Mouse (Mus musculus) MEL (cell line): Measurements from ENCODE around the gene Prmt1. TPM values are rescaled to one million over a fixed set of nuclear protein-coding genes. Genes with fewer than 3 reads are reported as not detected.

ENCODE experiments used
- DNase-seq: peaks from one replicate; pipeline ENCODE4 v3.0.0; 2011; ENCODE audit warnings: low read depth, low spot score
- H3K27ac ChIP-seq: 2 replicates; pipeline ENCODE4 v1.5.1; 2012; ENCODE audit warnings: low read depth, mild to moderate bottlenecking, control low read depth, low read length, moderate library complexity; ENCODE audit not compliant: control insufficient read depth
- H3K27me3 ChIP-seq, 2 experiments: fragments of 150-350 bp in 1 of 2; sonication (generic) in 1 of 2; 2 replicates each; pipeline ENCODE4 v1.6.1; 2012; ENCODE audit warnings: low read length in 2 of 2, mild to moderate bottlenecking in 2 of 2, improper control_type of control experiment in 1 of 2, moderate library complexity in 1 of 2; ENCODE audit not compliant: insufficient read depth in 2 of 2, control insufficient read depth in 1 of 2
- H3K36me3 ChIP-seq, 2 experiments: 2 replicates each; pipeline ENCODE4 v1.6.1; 2012 to 2014; ENCODE audit warnings: low read length in 2 of 2, improper control_type of control experiment in 1 of 2, inconsistent platforms in 1 of 2, mild to moderate bottlenecking in 1 of 2; ENCODE audit not compliant: insufficient read depth in 2 of 2, control insufficient read depth in 1 of 2
- H3K4me1 ChIP-seq, 2 experiments: fragments of 150-350 bp in 1 of 2; sonication (generic) in 1 of 2; 2 replicates each; pipeline ENCODE4 v1.6.1; 2012; ENCODE audit warnings: low read length in 2 of 2, improper control_type of control experiment in 1 of 2, mild to moderate bottlenecking in 1 of 2; ENCODE audit not compliant: insufficient read depth in 2 of 2, control insufficient read depth in 1 of 2
- H3K4me3 ChIP-seq, 2 experiments: fragments of 150-350 bp in 1 of 2; sonication (generic) in 1 of 2; 2 replicates each; pipeline ENCODE4 v1.5.1; 2012; ENCODE audit warnings: low read depth in 2 of 2, low read length in 2 of 2, mild to moderate bottlenecking in 2 of 2, moderate library complexity in 2 of 2, control low read depth in 1 of 2, improper control_type of control experiment in 1 of 2; ENCODE audit not compliant: control insufficient read depth in 1 of 2, insufficient read depth in 1 of 2
- H3K79me2 ChIP-seq: 2 replicates; pipeline ENCODE4 v1.6.1; 2012; ENCODE audit warnings: mild to moderate bottlenecking, low read length, moderate library complexity; ENCODE audit not compliant: control insufficient read depth, poor library complexity, insufficient read depth
- H3K9ac ChIP-seq: 2 replicates; pipeline ENCODE4 v1.6.1; 2012; ENCODE audit warnings: low read depth, mild to moderate bottlenecking, control low read depth, low read length, moderate library complexity; ENCODE audit not compliant: control insufficient read depth, poor library complexity, severe bottlenecking
- H3K9me3 ChIP-seq: fragments of 150-350 bp; sonication (generic); replicated peaks from 2 replicates; pipeline ENCODE4 v1.6.1; 2012; ENCODE audit warnings: mild to moderate bottlenecking, low read length, improper control_type of control experiment, moderate library complexity; ENCODE audit not compliant: insufficient read depth
- CHD2 ChIP-seq: IDR thresholded peaks from 2 replicates; pipeline ENCODE4 v1.6.1; 2011; ENCODE audit warnings: low read length, improper control_type of control experiment
- ETS1 ChIP-seq: IDR thresholded peaks from 2 replicates; pipeline ENCODE4 v1.6.1; 2012; ENCODE audit warnings: low read depth, mild to moderate bottlenecking, inconsistent platforms, low read length, improper control_type of control experiment, moderate library complexity
- GATA1 ChIP-seq: IDR thresholded peaks from 2 replicates; pipeline ENCODE4 v1.6.1; 2011; ENCODE audit warnings: low read depth, low read length, improper control_type of control experiment
- KAT2A ChIP-seq: conservative IDR thresholded peaks from 2 replicates; pipeline ENCODE4 v1.6.1; 2012; ENCODE audit warnings: low read depth, low read length, improper control_type of control experiment, inconsistent platforms
- MAX ChIP-seq: IDR thresholded peaks from 2 replicates; pipeline ENCODE4 v1.6.1; 2011; ENCODE audit warnings: low read length, improper control_type of control experiment
- MAZ ChIP-seq: IDR thresholded peaks from 2 replicates; pipeline ENCODE4 v1.6.1; 2012; ENCODE audit warnings: low read depth, mild to moderate bottlenecking, inconsistent platforms, low read length, improper control_type of control experiment
- NELFE ChIP-seq: IDR thresholded peaks from 2 replicates; pipeline ENCODE4 v1.6.1; 2011; ENCODE audit warnings: low read depth, low read length, improper control_type of control experiment
- NRF1 ChIP-seq: IDR thresholded peaks from 2 replicates; pipeline ENCODE4 v1.6.1; 2014; ENCODE audit warnings: low read depth, mild to moderate bottlenecking, inconsistent platforms, low read length, improper control_type of control experiment, moderate library complexity; ENCODE audit not compliant: poor library complexity, insufficient read depth, severe bottlenecking
- POLR2A ChIP-seq, 2 experiments: IDR thresholded peaks; 2 replicates each; pipeline ENCODE4 v1.6.1; 2011 to 2012; ENCODE audit warnings: low read length in 2 of 2, mild to moderate bottlenecking in 2 of 2, control low read depth in 1 of 2, improper control_type of control experiment in 1 of 2, low read depth in 1 of 2, moderate library complexity in 1 of 2; ENCODE audit not compliant: control insufficient read depth in 1 of 2, insufficient read depth in 1 of 2, poor library complexity in 1 of 2
- RCOR1 ChIP-seq: IDR thresholded peaks from 2 replicates; pipeline ENCODE4 v1.6.1; 2012; ENCODE audit warnings: low read depth, mild to moderate bottlenecking, inconsistent platforms, low read length, improper control_type of control experiment
- TBP ChIP-seq: IDR thresholded peaks from 2 replicates; pipeline ENCODE4 v1.8.0; 2011; ENCODE audit warnings: low read depth, low read length, improper control_type of control experiment
- USF2 ChIP-seq, 2 experiments: IDR thresholded peaks; 2 replicates each; pipeline ENCODE4 v1.6.1; 2011 to 2012; ENCODE audit warnings: improper control_type of control experiment in 2 of 2, low read length in 2 of 2, borderline replicate concordance in 1 of 2, inconsistent platforms in 1 of 2, low read depth in 1 of 2, mild to moderate bottlenecking in 1 of 2; ENCODE audit not compliant: insufficient read depth in 1 of 2
- polyA plus RNA-seq, 2 experiments: library from polyadenylated mRNA; stranded (reverse) in 1 of 2; unstranded in 1 of 2; fragments of >175 nt in 1 of 2; fragments of >200 nt in 1 of 2; gene quantifications; 2 replicates each; pipeline versions ENCODE4 v1.2.1 to v1.2.4; 2012; ENCODE audit warnings: low replicate concordance in 2 of 2, low read depth in 1 of 2; ENCODE audit not compliant: insufficient read length in 2 of 2, insufficient read depth in 1 of 2, missing spikeins in 1 of 2
- total RNA-seq: library from RNA; depleted of rRNA; stranded (reverse); fragments of 300-350 nt; gene quantifications from 2 replicates; pipeline ENCODE4 v1.2.3, GENCODE M21; 2012

Gene Prmt1
- total and polyA plus RNA-seq, 3 experiments: 254 to 715 (median 317) TPM

GRCm38 (mm10) chr7:44952611-44953306, 33.6 kb downstream of the Prmt1 start:
- H3K79me2 ChIP-seq: no peaks in the 10 kb centered on the region
- TF ChIP-seq KAT2A: no peak
- peak; percentile 94 for TF ChIP-seq TBP
- TF ChIP-seq RCOR1: peak; percentile 40; the same call in 1 of the 2 replicates
- TF ChIP-seq NRF1: peak; percentile 62
- no peak for TF ChIP-seq MAZ
- TF ChIP-seq USF2 (IDR thresholded peaks at IDR 0.05; ENCODE audit: borderline replicate concordance in 1 of 2, insufficient read depth in 1 of 2, low read depth in 1 of 2, low read length in 2 of 2): no peak
- H3K4me3 ChIP-seq: peak overlapping the region; percentile 59 to 69
- H3K9me3 ChIP-seq: no peaks in the 10 kb centered on the region
- H3K9ac ChIP-seq: peak overlapping the region; percentile 43
- H3K4me1 ChIP-seq: peaks cover 0 to 4% of the 10 kb centered on the region in 2 experiments; a peak in 1 of 4 replicates
- H3K27ac ChIP-seq: no peak overlapping the region
- DNase-seq: peak; percentile 98
- no peaks in the 10 kb centered on the region; a peak in 1 of 4 replicates for H3K36me3 ChIP-seq
- H3K27me3 ChIP-seq: no peaks in the 10 kb centered on the region

GRCm38 (mm10) chr7:44951960-44952359, 34.4 kb downstream of the Prmt1 start:
- no peak; the same call in 1 of the 2 replicates for TF ChIP-seq NELFE
- peak; percentile 54; the same call in 1 of the 2 replicates for TF ChIP-seq MAZ
- 0 out of 2 replicates have a peak, but pooled peaks have one; percentile 24 for TF ChIP-seq MAX
- no peaks in the 10 kb centered on the region; a peak in 1 of 4 replicates for H3K36me3 ChIP-seq
- no peak overlapping the region for H3K27ac ChIP-seq
- H3K4me3 ChIP-seq: peak overlapping the region; percentile 59 to 69
- H3K79me2 ChIP-seq: no peaks in the 10 kb centered on the region
- H3K4me1 ChIP-seq: peaks cover 0 to 4% of the 10 kb centered on the region in 2 experiments; a peak in 1 of 4 replicates
- no peaks in the 10 kb centered on the region for H3K9me3 ChIP-seq
- peak overlapping the region; percentile 43 for H3K9ac ChIP-seq
- no peaks in the 10 kb centered on the region for H3K27me3 ChIP-seq
- peak; percentile 88 for DNase-seq

- TF ChIP-seq CHD2: no peak
- no peak for TF ChIP-seq ETS1
- no peak for TF ChIP-seq NRF1
- no peak for TF ChIP-seq GATA1
- TF ChIP-seq POLR2A (IDR thresholded peaks at IDR 0.05; ENCODE audit: control insufficient read depth in 1 of 2, insufficient read depth in 1 of 2, low read depth in 1 of 2, low read length in 2 of 2, poor library complexity in 1 of 2): no peak
- no peak for TF ChIP-seq USF2 (IDR thresholded peaks at IDR 0.05; ENCODE audit: borderline replicate concordance in 1 of 2, insufficient read depth in 1 of 2, low read depth in 1 of 2, low read length in 2 of 2)
- TF ChIP-seq, all 39 proteins: peak for 0
These were observed 36.4 kb downstream of the Prmt1 start for GRCm38 (mm10) chr7:44949922-44950321.

More at GRCm38 (mm10) chr7:44949922-44950321, 36.4 kb downstream of the Prmt1 start:
- no peaks in the 10 kb centered on the region; a peak in 1 of 4 replicates for H3K27me3 ChIP-seq
- no peaks in the 10 kb centered on the region for H3K79me2 ChIP-seq
- H3K9ac ChIP-seq: no peak overlapping the region
- H3K4me3 ChIP-seq: no peak overlapping the region
- no peak for DNase-seq
- no peaks in the 10 kb centered on the region; a peak in 1 of 4 replicates for H3K36me3 ChIP-seq
- no peak overlapping the region for H3K27ac ChIP-seq
- no peaks in the 10 kb centered on the region for H3K9me3 ChIP-seq
- H3K4me1 ChIP-seq: peaks cover 0 to 4% of the 10 kb centered on the region in 2 experiments; a peak in 1 of 4 replicates
